Mouse (Mus musculus) intestine, embryonic 14.5 days (tissue): ENCODE measurements at regions not wholly inside any gene's neighbourhood (a gene's known extent, or its start where the extent isn't known, plus 50 kb on each side); places are given as distances from the start of the nearest gene placed in this dataset.

Experiments used
- ATAC-seq: fragments of 200-750 bp; cut with Nextera tagmentation; replicated peaks from 2 replicates; pipeline ENCODE4 v1.8.0; 2017; ENCODE audit warnings: low read depth, moderate number of reproducible peaks, moderate TSS enrichment, moderate library complexity; ENCODE audit not compliant: low FRiP score, low TSS enrichment
- DNase-seq: peaks from one replicate; pipeline ENCODE4 v3.0.0-alpha.2; 2018; ENCODE audit warnings: low spot score
- H3K27ac ChIP-seq: fragments of 300-500 bp; sonication (generic); 2 replicates; pipeline ENCODE4 v1.5.1; 2014; ENCODE audit warnings: low read depth, mild to moderate bottlenecking, control low read depth
- H3K27me3 ChIP-seq: fragments of 300-500 bp; sonication (generic); replicated peaks from 2 replicates; pipeline ENCODE4 v1.6.1; 2014; ENCODE audit warnings: low read length, control low read depth; ENCODE audit not compliant: control insufficient read depth, insufficient read depth
- H3K36me3 ChIP-seq: fragments of 300-500 bp; sonication (generic); 2 replicates; pipeline ENCODE4 v1.6.1; 2014; ENCODE audit warnings: low read length, control low read depth; ENCODE audit not compliant: control insufficient read depth, insufficient read depth
- H3K4me1 ChIP-seq: fragments of 300-500 bp; sonication (generic); replicated peaks from 2 replicates; pipeline ENCODE4 v1.6.1; 2014; ENCODE audit warnings: low read length, control low read depth, mixed read lengths; ENCODE audit not compliant: control insufficient read depth, insufficient read depth
- H3K4me2 ChIP-seq: fragments of 300-500 bp; sonication (generic); 2 replicates; pipeline ENCODE4 v1.6.1; 2014; ENCODE audit warnings: low read length
- H3K4me3 ChIP-seq: fragments of 300-500 bp; sonication (generic); 2 replicates; pipeline ENCODE4 v1.5.1; 2014; ENCODE audit warnings: low read depth, low read length, control low read depth, mixed read lengths
- H3K9ac ChIP-seq: fragments of 300-500 bp; sonication (generic); 2 replicates; pipeline ENCODE4 v1.6.1; 2014; ENCODE audit warnings: mild to moderate bottlenecking, low read length
- H3K9me3 ChIP-seq: fragments of 300-500 bp; sonication (generic); 2 replicates; pipeline ENCODE4 v1.6.1; 2016; ENCODE audit warnings: low read length, control low read depth; ENCODE audit not compliant: control insufficient read depth
- WGBS: fragments of 180-500 bp; shearing (Covaris S2); extraction: QIAGEN DNeasy Blood & Tissue Kit; methylation state at CpG from one replicate; pipeline ENCODE4 v1.1.7; 2014; 5-methylcytosine and 5-hydroxymethylcytosine counted together

DNA sequence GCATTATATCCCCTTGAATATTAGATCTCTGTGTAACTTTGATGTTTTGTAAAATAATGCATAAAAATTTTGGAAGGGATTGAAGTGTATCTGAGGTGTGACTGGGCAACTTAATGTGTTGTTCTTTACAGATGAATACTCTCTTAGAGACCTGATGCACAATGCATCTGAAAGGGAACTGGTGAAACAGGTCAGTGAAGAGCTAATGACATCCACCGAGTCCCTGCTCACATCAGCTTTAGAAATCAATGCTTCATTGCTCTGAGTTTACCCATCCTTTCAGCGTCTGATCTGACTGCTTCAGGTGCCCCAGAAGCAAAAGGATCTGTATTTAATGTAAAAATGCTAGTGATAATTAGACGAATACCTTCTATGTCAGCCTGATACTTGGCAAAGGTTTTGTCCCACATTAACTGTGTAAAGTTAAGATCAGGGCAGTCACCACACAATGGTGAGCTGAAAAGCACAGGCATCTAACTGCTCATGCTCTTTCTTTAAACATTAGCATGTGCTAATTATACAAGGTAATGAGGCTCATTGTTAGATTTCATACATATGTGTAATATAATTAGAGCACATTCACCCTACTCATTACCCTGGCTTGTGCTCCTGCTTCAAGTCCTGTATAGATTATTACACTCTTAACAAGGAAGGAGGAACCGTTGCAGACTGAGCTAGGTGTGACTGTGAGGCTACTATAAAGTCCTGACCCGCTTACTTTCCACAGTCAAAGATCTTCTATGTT is 204.6 kb upstream of the Tlr4 start:
- Histone ChIP-seq H3K9me3 (no peaks in the 10 kb centered on the region), H3K4me2 (no peak overlapping the region), H3K4me1 (no peaks in the 10 kb centered on the region), H3K9ac (no peak overlapping the region), H3K4me3 (no peak overlapping the region), H3K27me3 (no peaks in the 10 kb centered on the region), H3K27ac (no peak overlapping the region), H3K36me3 (no peaks in the 10 kb centered on the region)
- 74% methylated on average over 5 of the region's 5 CpGs for WGBS
- ATAC-seq: no peak
- no peak for DNase-seq

DNA sequence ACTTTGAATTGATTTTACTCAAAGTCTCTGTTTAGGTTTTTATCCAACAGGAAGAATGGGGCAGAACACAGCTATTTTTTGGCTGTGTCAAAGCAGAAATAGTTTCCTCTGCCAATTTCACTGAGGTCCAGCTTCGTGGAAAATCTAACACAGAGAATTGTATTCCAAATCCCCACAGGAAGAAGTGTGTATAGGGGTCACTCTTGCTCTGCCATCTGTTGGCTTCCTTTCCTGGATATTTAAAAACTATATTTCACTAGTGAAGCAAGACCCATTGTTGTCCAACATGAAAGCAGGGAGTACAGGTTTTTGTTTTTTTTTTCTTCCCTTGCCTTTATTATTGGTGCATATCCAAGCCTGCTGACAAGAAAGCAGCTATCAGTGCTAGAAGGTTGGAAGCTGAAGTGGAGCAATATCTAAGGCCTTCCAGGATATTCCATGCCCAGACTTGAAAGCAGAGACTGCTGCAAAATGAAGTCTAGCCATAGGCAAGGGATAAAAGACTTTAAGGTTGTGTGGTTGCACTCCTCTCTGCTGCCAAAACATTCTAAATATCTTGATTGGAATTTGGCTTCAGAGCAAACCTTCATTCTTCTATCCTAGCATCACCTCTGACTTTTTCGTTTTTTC is 208.5 kb upstream of the Tlr4 start:
- no peaks in the 10 kb centered on the region for H3K9me3 ChIP-seq
- H3K9ac ChIP-seq: no peak overlapping the region
- no peak overlapping the region for H3K27ac ChIP-seq
- WGBS: 80% methylated on average over 2 of the region's 2 CpGs
- no peak overlapping the region for H3K4me2 ChIP-seq
- no peaks in the 10 kb centered on the region for H3K27me3 ChIP-seq
- 0 out of 2 replicates have a peak, but pooled peaks cover 5% of the 10 kb centered on the region for H3K4me1 ChIP-seq
- DNase-seq (no peak), ATAC-seq (no peak)
- no peaks in the 10 kb centered on the region for H3K36me3 ChIP-seq
- no peak overlapping the region for H3K4me3 ChIP-seq

DNA sequence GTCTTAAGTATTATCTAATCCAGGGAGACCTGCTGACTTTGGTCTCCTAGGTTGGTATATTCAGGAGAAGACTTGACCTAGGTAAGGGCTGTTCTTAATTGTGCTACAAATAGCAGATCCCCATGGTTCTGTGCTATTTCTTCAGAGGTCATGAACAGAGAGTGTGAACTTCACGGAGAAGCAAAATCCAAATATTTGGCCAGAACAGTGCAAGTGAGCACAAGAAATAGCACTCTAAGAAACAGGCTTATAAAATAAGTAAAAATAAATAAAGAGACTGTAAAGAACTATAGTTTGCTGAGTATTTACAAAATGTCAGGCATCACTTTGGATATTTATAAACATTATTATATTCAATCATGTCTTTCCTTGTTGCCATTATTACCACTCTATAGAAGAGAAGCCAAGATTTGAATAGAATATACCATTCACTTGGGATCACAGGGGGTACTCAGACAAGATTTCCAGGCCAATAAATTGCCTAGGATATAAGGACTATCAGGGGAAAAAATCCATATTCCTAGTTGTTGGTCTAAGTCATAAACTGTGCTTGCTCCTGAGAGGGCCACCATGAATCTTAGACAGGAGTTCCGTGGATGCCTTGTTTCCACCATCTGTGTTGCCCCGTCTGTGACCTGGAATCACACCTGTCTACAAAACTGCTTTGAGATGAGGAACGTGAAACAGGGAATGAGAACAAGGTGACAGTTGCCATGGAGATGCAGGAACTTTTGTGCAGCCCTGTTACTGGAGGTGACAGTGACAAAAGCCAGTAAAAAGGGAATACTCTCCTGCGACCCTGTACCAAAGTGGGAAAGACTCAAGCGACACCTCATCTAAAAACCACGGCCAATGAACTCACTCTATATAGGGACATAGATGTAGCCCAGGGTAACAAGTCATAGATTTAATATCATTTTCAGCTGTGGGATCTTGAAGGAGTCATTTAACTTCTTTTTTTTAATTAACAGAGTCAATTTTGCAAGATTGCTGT is 209.3 kb upstream of the Tlr4 start:
- H3K27me3 ChIP-seq: no peaks in the 10 kb centered on the region
- WGBS: 58% methylated on average over 7 of the region's 7 CpGs
- no peak overlapping the region for H3K9ac ChIP-seq
- H3K4me2 ChIP-seq: no peak overlapping the region
- ATAC-seq (no peak), DNase-seq (no peak)
- H3K36me3 ChIP-seq: no peaks in the 10 kb centered on the region
- H3K27ac ChIP-seq: no peak overlapping the region
- no peaks in the 10 kb centered on the region for H3K9me3 ChIP-seq
- no peak overlapping the region for H3K4me3 ChIP-seq
- 0 out of 2 replicates have a peak, but pooled peaks cover 5% of the 10 kb centered on the region for H3K4me1 ChIP-seq

DNA sequence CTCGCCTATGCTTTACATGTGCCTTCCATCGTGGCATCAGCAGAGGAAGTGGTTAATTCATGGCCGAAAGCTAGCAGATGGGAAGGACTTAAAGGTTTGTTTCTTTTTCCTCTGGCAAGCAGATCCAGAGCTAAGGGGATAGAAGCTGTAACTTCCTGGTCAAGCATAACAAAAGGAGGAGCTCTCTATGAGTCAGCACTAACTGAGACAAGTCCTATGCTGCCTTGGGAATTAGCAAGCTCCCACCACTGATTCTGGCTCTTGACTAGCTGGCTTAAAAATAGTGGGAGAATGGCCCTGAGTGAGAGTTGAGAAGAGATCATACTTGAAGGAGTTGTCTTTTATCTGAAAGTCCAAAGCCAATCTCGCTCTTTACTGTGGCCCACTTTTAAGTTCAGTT is 210.3 kb upstream of the Tlr4 start:
- Histone ChIP-seq H3K36me3 (no peaks in the 10 kb centered on the region), H3K4me1 (0 out of 2 replicates have a peak, but pooled peaks cover 5% of the 10 kb centered on the region), H3K9me3 (no peaks in the 10 kb centered on the region), H3K4me3 (no peak overlapping the region), H3K9ac (no peak overlapping the region), H3K27me3 (no peaks in the 10 kb centered on the region), H3K27ac (no peak overlapping the region), H3K4me2 (no peak overlapping the region)
- ATAC-seq (no peak), DNase-seq (no peak)
- whole genome bisulfite sequencing: 40% methylated on average over 4 of the region's 4 CpGs

DNA sequence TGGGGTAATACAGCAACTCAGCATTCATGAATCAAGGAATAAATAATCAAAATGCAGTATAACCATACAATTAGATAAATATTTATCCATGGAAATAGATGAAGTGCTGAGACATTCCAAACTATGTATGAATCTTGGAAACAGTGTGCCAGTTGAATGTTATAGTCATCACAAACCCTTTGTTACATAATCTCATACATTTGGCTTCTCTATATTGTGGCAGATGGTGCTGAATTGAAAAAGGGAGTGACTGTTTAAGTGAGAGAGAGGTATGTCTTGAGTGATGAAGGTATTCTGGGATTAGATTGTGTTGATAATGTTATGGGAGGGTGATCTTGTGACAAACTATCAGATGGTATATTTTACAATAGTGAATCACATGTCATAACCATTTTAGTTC is 200.4 kb upstream of the Astn2 start:
- ATAC-seq (no peak), DNase-seq (no peak)
- no peak overlapping the region for H3K4me3 ChIP-seq

DNA sequence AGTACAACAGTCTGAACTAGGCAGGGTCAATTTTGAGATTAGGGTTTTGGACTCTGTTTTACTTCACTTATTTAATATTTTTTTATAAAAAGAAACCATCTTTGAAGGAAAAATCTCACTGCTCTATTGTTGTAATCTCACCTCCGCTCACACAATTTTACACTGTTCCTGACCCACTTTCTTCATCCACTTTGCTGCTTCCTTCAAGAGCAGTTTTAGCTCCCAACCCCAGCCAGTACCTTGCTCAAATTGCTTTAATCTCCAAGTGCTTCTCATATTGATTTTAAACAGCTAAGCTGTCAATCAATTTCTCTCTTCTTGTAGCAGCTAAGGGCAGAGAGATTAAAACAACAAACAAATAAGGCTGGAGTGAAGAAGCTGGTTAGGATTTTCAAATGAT is 194.3 kb upstream of the Astn2 start:
- Histone ChIP-seq H3K27ac (no peak overlapping the region), H3K4me2 (no peak overlapping the region), H3K27me3 (no peaks in the 10 kb centered on the region), H3K9me3 (no peaks in the 10 kb centered on the region), H3K36me3 (no peaks in the 10 kb centered on the region), H3K4me3 (no peak overlapping the region), H3K9ac (no peak overlapping the region), H3K4me1 (no peaks in the 10 kb centered on the region)
- ATAC-seq: no peak
- DNase-seq: no peak
- 93% methylated on average over 1 of the region's 1 CpGs for WGBS

More for the DNA sequence above, 200.4 kb upstream of the Astn2 start:
- no peaks in the 10 kb centered on the region for H3K9me3 ChIP-seq
- H3K36me3 ChIP-seq: no peaks in the 10 kb centered on the region
- H3K4me1 ChIP-seq: no peaks in the 10 kb centered on the region
- no peak overlapping the region for H3K9ac ChIP-seq
- no peak overlapping the region for H3K4me2 ChIP-seq
- no peaks in the 10 kb centered on the region for H3K27me3 ChIP-seq
- no peak overlapping the region for H3K27ac ChIP-seq

DNA sequence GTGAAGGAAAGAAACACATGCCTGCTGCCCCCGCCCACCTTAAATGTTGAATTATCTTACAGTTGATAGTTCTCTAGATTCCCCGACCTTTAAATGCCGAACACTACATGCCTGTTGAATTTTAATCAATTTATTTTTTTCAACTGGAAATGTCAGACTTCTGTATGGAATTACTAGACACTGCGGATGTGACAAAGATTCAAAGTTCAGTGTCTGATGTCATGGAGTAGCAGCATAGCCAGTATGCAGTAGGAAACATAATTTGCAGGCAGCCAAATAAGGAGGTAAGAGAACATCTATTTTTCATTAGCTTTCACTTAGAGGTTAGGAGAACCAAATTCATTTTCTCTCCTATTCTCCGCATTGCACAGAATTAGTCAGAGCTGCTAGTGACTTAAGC is 182.2 kb upstream of the Astn2 start:
- Histone ChIP-seq H3K27ac (no peak overlapping the region), H3K9me3 (no peaks in the 10 kb centered on the region), H3K4me3 (no peak overlapping the region), H3K27me3 (no peaks in the 10 kb centered on the region), H3K4me2 (no peak overlapping the region), H3K4me1 (no peaks in the 10 kb centered on the region), H3K9ac (no peak overlapping the region), H3K36me3 (no peaks in the 10 kb centered on the region)
- DNase-seq (no peak), ATAC-seq (no peak)
- 65% methylated on average over 5 of the region's 5 CpGs for WGBS

DNA sequence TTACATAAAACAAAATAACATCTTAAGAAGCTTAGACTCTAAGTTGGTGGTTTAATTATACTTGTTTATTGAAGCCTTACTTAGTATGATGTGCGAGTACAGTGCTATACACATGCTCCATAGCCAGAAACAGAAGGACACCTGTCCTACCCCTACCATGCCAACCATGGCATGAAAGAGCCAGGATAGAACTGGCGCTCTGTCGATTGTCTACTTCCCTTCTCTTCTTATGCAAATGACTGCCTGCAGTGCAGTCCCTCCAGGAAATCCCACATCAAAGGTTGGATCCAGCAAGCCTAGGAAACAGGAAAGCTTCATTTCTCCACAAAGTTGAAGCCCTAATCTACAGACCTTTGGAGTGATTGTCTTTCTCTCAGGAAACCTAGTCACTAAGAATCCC is 181.8 kb upstream of the Astn2 start:
- H3K9ac ChIP-seq: no peak overlapping the region
- H3K36me3 ChIP-seq: no peaks in the 10 kb centered on the region
- no peak for DNase-seq
- H3K27ac ChIP-seq: no peak overlapping the region
- H3K4me1 ChIP-seq: no peaks in the 10 kb centered on the region
- no peak overlapping the region for H3K4me3 ChIP-seq
- H3K4me2 ChIP-seq: no peak overlapping the region
- no peaks in the 10 kb centered on the region for H3K9me3 ChIP-seq
- WGBS: 32% methylated on average over 3 of the region's 3 CpGs
- no peaks in the 10 kb centered on the region for H3K27me3 ChIP-seq
- ATAC-seq: no peak
